Mouse (Mus musculus): ENCODE measurements around the gene Bsg. TPM values are rescaled to one million over a fixed set of nuclear protein-coding genes. Genes with fewer than 3 reads are reported as not detected.
A peak's percentile ranks its signal among the peaks of the same experiment; 100 is the strongest.

The Bsg gene
- total and polyA plus RNA-seq, 3 experiments: 308 to 872 (median 832) TPM

DNA sequence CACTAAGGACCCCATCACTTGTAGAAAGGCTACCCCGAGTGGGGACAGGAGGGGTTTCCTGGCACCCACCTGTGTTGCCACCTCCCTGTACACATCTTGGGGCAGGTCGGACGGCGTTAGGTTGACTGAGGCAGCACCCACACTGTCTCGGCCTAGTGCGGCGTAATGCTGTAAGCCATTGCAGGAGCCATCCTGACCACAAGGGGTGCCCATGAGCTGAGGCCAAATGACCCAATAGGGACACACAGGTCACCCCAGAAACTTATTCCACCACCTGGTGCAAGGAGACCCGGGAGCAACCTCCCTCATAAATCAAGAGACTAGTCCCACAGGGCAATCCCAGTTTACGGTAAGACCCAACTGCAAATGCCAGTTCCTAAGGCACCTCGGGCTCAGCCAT, 34.0 kb downstream of the Bsg start:
- DNase-seq (ENCODE audit: low spot score) (no peak), ATAC-seq (ENCODE audit: extremely low read depth, insufficient number of reproducible peaks, low FRiP score, poor library complexity, severe bottlenecking) (no peak)
- no peak for TF ChIP-seq GATA2 (IDR thresholded peaks at IDR 0.05; ENCODE audit: borderline replicate concordance, low read depth, low read length)
- TF ChIP-seq POLR2AphosphoS5 (IDR thresholded peaks at IDR 0.05; ENCODE audit: insufficient replicate concordance, low read depth, low read length): no peak
- TF ChIP-seq CTCF (IDR thresholded peaks at IDR 0.05; ENCODE audit: low read depth, low read length): peak; percentile 68
- TF ChIP-seq TAL1 (conservative IDR thresholded peaks at IDR 0.05; ENCODE audit: low read depth, low read length): no peak
- TF ChIP-seq GATA1 (IDR thresholded peaks at IDR 0.05; ENCODE audit: borderline replicate concordance, low read length): no peak
- peaks cover 20% of the 10 kb centered on the region for H3K9me3 ChIP-seq (replicated peaks)
- H3K4me1 ChIP-seq (ENCODE audit: insufficient read depth, low read depth, low read length): peaks cover 11% of the 10 kb centered on the region; the same call in 1 of the 2 replicates
- no peak overlapping the region for H3K4me3 ChIP-seq (ENCODE audit: low read depth, low read length)
- H3K36me3 ChIP-seq (replicated peaks): peaks cover 99% of the 10 kb centered on the region
- H3K27me3 ChIP-seq (ENCODE audit: insufficient read depth, low read length): no peaks in the 10 kb centered on the region; the same call in 1 of the 2 replicates

DNA sequence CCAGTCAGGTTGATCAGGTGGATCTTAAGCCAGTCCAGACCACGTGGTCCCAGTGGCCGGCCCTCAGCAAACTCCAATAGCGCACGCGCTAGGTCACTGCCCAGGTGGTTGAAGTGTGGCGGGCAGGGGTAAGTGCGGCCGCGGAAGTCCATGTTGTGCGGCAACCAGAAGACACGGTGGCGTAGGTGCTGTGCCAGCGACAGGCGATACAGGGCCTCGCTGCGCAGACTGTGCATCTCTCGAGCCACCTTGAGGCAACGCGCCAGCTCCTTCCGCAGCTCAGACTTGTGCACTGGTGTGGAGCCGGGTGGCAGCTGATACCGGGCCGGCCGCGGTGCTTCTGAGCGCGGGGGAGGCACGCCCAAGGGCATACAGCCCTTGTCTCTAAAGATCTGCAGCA, 34.9 kb downstream of the Bsg start:
- ATAC-seq (ENCODE audit: extremely low read depth, insufficient number of reproducible peaks, low FRiP score, poor library complexity, severe bottlenecking) (no peak), DNase-seq (ENCODE audit: low spot score) (no peak)
- Histone ChIP-seq H3K9me3 (replicated peaks) (peaks cover 20% of the 10 kb centered on the region), H3K4me3 (ENCODE audit: low read depth, low read length) (no peak overlapping the region), H3K27me3 (ENCODE audit: insufficient read depth, low read length) (no peaks in the 10 kb centered on the region; the same call in 1 of the 2 replicates), H3K36me3 (replicated peaks) (peaks cover 99% of the 10 kb centered on the region), H3K4me1 (ENCODE audit: insufficient read depth, low read depth, low read length) (peaks cover 13% of the 10 kb centered on the region; the same call in 1 of the 2 replicates)
- TF ChIP-seq TAL1 (conservative IDR thresholded peaks at IDR 0.05; ENCODE audit: low read depth, low read length) (no peak), CTCF (IDR thresholded peaks at IDR 0.05; ENCODE audit: low read depth, low read length) (no peak), GATA1 (IDR thresholded peaks at IDR 0.05; ENCODE audit: borderline replicate concordance, low read length) (no peak), GATA2 (IDR thresholded peaks at IDR 0.05; ENCODE audit: borderline replicate concordance, low read depth, low read length) (no peak), POLR2AphosphoS5 (IDR thresholded peaks at IDR 0.05; ENCODE audit: insufficient replicate concordance, low read depth, low read length) (no peak)

DNA sequence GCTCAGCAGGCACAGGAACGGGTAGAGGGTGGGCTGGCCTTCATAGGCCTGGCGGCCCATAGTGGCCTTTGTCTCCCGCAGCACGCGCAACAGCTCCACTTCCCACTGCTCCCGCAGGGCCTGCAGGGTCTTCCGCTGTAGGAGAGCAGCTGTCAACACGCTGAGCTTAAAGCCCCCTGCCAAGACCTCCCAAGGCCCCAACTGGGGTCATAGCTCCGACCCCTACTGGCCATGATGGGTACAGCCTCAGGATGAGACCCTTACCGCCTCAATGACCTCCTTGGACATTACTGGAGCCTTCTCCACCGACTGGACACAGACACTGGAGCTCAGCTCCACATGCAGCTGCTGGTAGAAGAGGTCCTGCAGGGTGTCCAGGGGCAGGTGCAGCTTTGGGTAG, 36.6 kb downstream of the Bsg start:
- H3K9me3 ChIP-seq (replicated peaks): peaks cover 6% of the 10 kb centered on the region
- H3K4me3 ChIP-seq (ENCODE audit: low read depth, low read length): no peak overlapping the region
- H3K4me1 ChIP-seq (ENCODE audit: insufficient read depth, low read depth, low read length): peaks cover 26% of the 10 kb centered on the region
- TF ChIP-seq GATA1 (IDR thresholded peaks at IDR 0.05; ENCODE audit: borderline replicate concordance, low read length) (no peak), CTCF (IDR thresholded peaks at IDR 0.05; ENCODE audit: low read depth, low read length) (peak; percentile 63)
- ATAC-seq (ENCODE audit: extremely low read depth, insufficient number of reproducible peaks, low FRiP score, poor library complexity, severe bottlenecking) (no peak), DNase-seq (ENCODE audit: low spot score) (no peak)
- H3K27me3 ChIP-seq (ENCODE audit: insufficient read depth, low read length): no peaks in the 10 kb centered on the region; the same call in 1 of the 2 replicates
- H3K36me3 ChIP-seq (replicated peaks): peaks cover 96% of the 10 kb centered on the region

DNA sequence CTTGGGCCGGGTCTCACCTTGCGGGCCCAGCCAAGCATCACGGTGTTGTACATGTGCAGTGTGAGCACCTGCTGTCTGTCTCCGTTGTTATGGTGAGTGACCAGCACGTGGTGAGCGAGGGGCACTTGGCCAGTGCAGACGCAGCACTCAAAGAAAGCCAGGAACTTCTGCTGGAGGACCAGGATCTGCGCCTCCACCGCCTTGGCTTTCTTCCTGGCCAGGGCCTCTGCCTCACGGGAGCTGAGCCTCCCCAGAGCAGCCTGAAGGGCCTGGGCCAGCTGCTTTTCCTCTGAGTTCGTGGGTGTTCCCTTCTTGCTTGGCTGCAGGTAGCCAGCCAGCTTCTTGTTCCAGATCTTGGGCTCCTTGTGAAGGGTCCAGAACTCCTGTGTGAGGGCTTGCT, 38.9 kb downstream of the Bsg start:
- no peak for DNase-seq (ENCODE audit: low spot score)
- Histone ChIP-seq H3K4me3 (ENCODE audit: low read depth, low read length) (no peak overlapping the region), H3K36me3 (replicated peaks) (peaks cover 73% of the 10 kb centered on the region), H3K9me3 (replicated peaks) (no peaks in the 10 kb centered on the region), H3K27me3 (ENCODE audit: insufficient read depth, low read length) (no peaks in the 10 kb centered on the region; the same call in 1 of the 2 replicates), H3K4me1 (ENCODE audit: insufficient read depth, low read depth, low read length) (peaks cover 37% of the 10 kb centered on the region)
- no peak for TF ChIP-seq GATA1 (IDR thresholded peaks at IDR 0.05; ENCODE audit: borderline replicate concordance, low read length)
- no peak for TF ChIP-seq POLR2AphosphoS5 (IDR thresholded peaks at IDR 0.05; ENCODE audit: insufficient replicate concordance, low read depth, low read length)
- no peak for TF ChIP-seq GATA2 (IDR thresholded peaks at IDR 0.05; ENCODE audit: borderline replicate concordance, low read depth, low read length)
- no peak for TF ChIP-seq CTCF (IDR thresholded peaks at IDR 0.05; ENCODE audit: low read depth, low read length)
- no peak for TF ChIP-seq TAL1 (conservative IDR thresholded peaks at IDR 0.05; ENCODE audit: low read depth, low read length)
- no peak for ATAC-seq (ENCODE audit: extremely low read depth, insufficient number of reproducible peaks, low FRiP score, poor library complexity, severe bottlenecking)

DNA sequence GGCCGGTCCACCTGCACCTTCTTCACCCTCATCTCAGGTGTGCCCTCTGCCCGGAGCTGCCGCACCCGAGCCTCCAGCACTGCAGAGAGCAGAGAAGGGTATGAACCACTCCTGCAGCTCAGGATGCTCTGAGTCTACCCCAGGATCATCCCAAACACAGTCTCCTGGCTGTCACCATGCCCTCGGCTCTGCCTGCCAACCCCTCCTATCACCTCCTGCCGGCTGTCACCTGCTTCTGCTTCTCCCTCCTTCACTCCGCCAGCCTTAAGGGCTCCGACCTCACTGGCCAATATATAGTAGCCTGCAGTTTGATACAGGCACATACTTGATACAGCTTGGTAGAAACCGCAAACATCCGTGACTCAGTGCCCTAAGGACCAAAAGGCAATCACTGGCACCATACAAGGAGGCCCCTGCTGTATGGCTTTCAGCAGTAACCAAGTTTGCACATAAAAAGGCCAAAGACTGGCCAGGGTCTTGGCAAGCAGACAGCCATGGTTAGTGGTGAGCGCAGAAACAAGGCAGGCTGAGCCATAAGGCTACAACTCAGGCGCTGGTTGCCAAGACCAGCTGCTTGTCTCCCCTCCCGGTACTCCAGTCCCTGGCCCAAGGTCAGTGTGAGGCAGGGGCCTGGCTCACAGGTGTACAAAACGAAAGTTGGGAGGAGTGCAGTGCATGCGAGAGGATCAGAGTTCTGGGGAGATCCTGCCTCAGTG, 39.5 kb downstream of the Bsg start:
- Histone ChIP-seq H3K4me1 (ENCODE audit: insufficient read depth, low read depth, low read length) (peaks cover 40% of the 10 kb centered on the region), H3K36me3 (replicated peaks) (peaks cover 66% of the 10 kb centered on the region), H3K27me3 (ENCODE audit: insufficient read depth, low read length) (no peaks in the 10 kb centered on the region), H3K4me3 (ENCODE audit: low read depth, low read length) (no peak overlapping the region), H3K9me3 (replicated peaks) (no peaks in the 10 kb centered on the region)
- no peak for TF ChIP-seq TAL1 (conservative IDR thresholded peaks at IDR 0.05; ENCODE audit: low read depth, low read length)
- no peak for TF ChIP-seq POLR2AphosphoS5 (IDR thresholded peaks at IDR 0.05; ENCODE audit: insufficient replicate concordance, low read depth, low read length)
- TF ChIP-seq CTCF (IDR thresholded peaks at IDR 0.05; ENCODE audit: low read depth, low read length): no peak
- no peak for TF ChIP-seq GATA2 (IDR thresholded peaks at IDR 0.05; ENCODE audit: borderline replicate concordance, low read depth, low read length)
- TF ChIP-seq GATA1 (IDR thresholded peaks at IDR 0.05; ENCODE audit: borderline replicate concordance, low read length): no peak
- ATAC-seq (ENCODE audit: extremely low read depth, insufficient number of reproducible peaks, low FRiP score, poor library complexity, severe bottlenecking): no peak
- no peak for DNase-seq (ENCODE audit: low spot score)

DNA sequence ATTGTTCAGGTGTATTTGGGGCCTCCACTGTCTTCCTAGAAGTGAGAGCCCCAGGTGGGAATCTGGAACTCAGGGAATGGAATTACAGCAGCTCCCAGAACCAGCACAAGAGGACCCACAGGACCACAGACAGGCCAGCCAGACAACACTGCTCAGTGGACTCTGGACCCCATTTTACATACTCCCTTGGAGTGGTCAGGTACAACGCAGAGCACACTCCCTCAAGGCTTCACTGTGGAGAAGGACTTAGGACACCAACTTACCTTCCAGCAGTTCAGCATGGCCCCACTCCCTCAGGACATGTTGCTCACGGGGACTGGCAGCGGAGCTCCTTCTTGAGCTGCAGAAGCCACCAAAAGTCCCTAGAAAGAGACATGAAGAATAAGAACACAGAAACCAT, 41.1 kb downstream of the Bsg start:
- DNase-seq (ENCODE audit: low spot score): no peak
- peaks cover 50% of the 10 kb centered on the region for H3K36me3 ChIP-seq (replicated peaks)
- no peak for ATAC-seq (ENCODE audit: extremely low read depth, insufficient number of reproducible peaks, low FRiP score, poor library complexity, severe bottlenecking)
- no peak for TF ChIP-seq POLR2AphosphoS5 (IDR thresholded peaks at IDR 0.05; ENCODE audit: insufficient replicate concordance, low read depth, low read length)
- no peak for TF ChIP-seq TAL1 (conservative IDR thresholded peaks at IDR 0.05; ENCODE audit: low read depth, low read length)
- TF ChIP-seq GATA2 (IDR thresholded peaks at IDR 0.05; ENCODE audit: borderline replicate concordance, low read depth, low read length): no peak
- no peak for TF ChIP-seq GATA1 (IDR thresholded peaks at IDR 0.05; ENCODE audit: borderline replicate concordance, low read length)
- no peak for TF ChIP-seq CTCF (IDR thresholded peaks at IDR 0.05; ENCODE audit: low read depth, low read length)
- peak overlapping the region; percentile 74 for H3K4me3 ChIP-seq (ENCODE audit: low read depth, low read length)
- H3K27me3 ChIP-seq (ENCODE audit: insufficient read depth, low read length): no peaks in the 10 kb centered on the region
- H3K9me3 ChIP-seq (replicated peaks): no peaks in the 10 kb centered on the region
- peaks cover 33% of the 10 kb centered on the region for H3K4me1 ChIP-seq (ENCODE audit: insufficient read depth, low read depth, low read length)
